Mouse (Mus musculus) midbrain, postnatal 0 days (tissue): ENCODE results near the gene Mtmr12. TPM values are rescaled to one million over a fixed set of nuclear protein-coding genes. Genes with fewer than 3 reads are reported as not detected.

Experiments used
- ATAC-seq: fragments of 200-750 bp; cut with Nextera tagmentation; 2 replicates; pipeline ENCODE4 v1.8.0; 2017; ENCODE audit warnings: moderate number of reproducible peaks, mild to moderate bottlenecking, moderate TSS enrichment, moderate library complexity; ENCODE audit not compliant: low FRiP score
- DNase-seq: peaks from one replicate; pipeline ENCODE4 v3.0.0-alpha.2; 2015; ENCODE audit warnings: low spot score
- H3K27ac ChIP-seq: fragments of 300-500 bp; sonication (generic); 2 replicates; pipeline ENCODE4 v1.5.1; 2014; ENCODE audit warnings: low read depth, mild to moderate bottlenecking, low read length, mixed read lengths
- H3K27me3 ChIP-seq: fragments of 300-500 bp; sonication (generic); 2 replicates; pipeline ENCODE4 v1.6.1; 2014; ENCODE audit warnings: low read length, control low read depth, mixed read lengths; ENCODE audit not compliant: insufficient read depth
- H3K36me3 ChIP-seq: fragments of 300-500 bp; sonication (generic); 2 replicates; pipeline ENCODE4 v1.6.1; 2014; ENCODE audit warnings: low read length, control low read depth, mixed read lengths; ENCODE audit not compliant: insufficient read depth
- H3K4me1 ChIP-seq: fragments of 300-500 bp; sonication (generic); 2 replicates; pipeline ENCODE4 v1.6.1; 2014; ENCODE audit warnings: mild to moderate bottlenecking, control low read depth, antibody characterized with exemption, low read length, mixed read lengths; ENCODE audit not compliant: insufficient read depth
- H3K4me2 ChIP-seq: fragments of 300-500 bp; sonication (generic); 2 replicates; pipeline ENCODE4 v1.6.1; 2014; ENCODE audit warnings: low read depth, mild to moderate bottlenecking, low read length, mixed read lengths; ENCODE audit not compliant: poor library complexity, severe bottlenecking
- H3K4me3 ChIP-seq: fragments of 300-500 bp; sonication (generic); 2 replicates; pipeline ENCODE4 v1.5.1; 2014; ENCODE audit warnings: low read depth, mild to moderate bottlenecking, low read length, moderate library complexity
- H3K9ac ChIP-seq: fragments of 300-500 bp; sonication (generic); replicated peaks from 2 replicates; pipeline ENCODE4 v1.6.1; 2014; ENCODE audit warnings: mild to moderate bottlenecking, low read length, moderate library complexity, mixed read lengths; ENCODE audit not compliant: poor library complexity, severe bottlenecking
- H3K9me3 ChIP-seq: fragments of 300-500 bp; sonication (generic); 2 replicates; pipeline ENCODE4 v1.6.1; 2016; ENCODE audit warnings: low read length, control low read depth
- CTCF ChIP-seq: IDR thresholded peaks from 2 replicates; pipeline ENCODE4 v1.5.1; 2016; ENCODE audit warnings: antibody characterized with exemption, mild to moderate bottlenecking
- WGBS: fragments of 180-500 bp; shearing (Covaris S2); extraction: QIAGEN DNeasy Blood & Tissue Kit; methylation state at CpG from one replicate; pipeline ENCODE4 v1.1.7; 2014; 5-methylcytosine and 5-hydroxymethylcytosine counted together
- polyA plus RNA-seq: library from polyadenylated mRNA; unstranded; fragments of >200 nt; fragmentation: Nextera tagmentation; extraction: Ambion mirVana; gene quantifications from 2 replicates; pipeline ENCODE4 v1.2.1, GENCODE M21; 2015
- total RNA-seq: library from RNA; depleted of rRNA; stranded (reverse); fragments of >200 nt; gene quantifications from 2 replicates; pipeline ENCODE4 v1.2.3, GENCODE M21; 2014

Gene Mtmr12
- total and polyA plus RNA-seq, 2 experiments from 2014 or later, result 4.8 to 10.4 TPM

DNA sequence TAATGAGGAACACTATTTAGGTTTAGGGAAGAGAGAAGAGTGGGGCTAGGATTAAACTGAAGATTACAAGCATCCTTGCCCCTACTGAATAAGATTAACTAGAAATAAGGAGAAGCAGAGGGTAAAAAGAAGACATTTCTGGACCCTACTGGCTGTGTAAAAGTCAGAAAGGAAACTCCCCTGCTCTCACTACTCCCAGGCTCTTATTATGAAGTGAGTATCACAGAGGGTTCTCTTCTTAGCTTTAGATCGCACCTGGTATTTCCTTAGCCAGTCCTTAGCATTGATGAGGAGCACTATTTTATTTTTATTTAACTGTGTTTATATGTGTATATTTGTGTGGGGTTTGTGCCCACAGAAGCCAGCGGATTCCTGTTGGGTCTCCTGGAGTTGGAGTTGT, 91.4 kb downstream of the Mtmr12 start:
- no peak for TF ChIP-seq CTCF
- WGBS, result 52% methylated on average over 2 of the region's 2 CpGs
- Histone ChIP-seq H3K27me3 (no peaks in the 10 kb centered on the region), H3K9ac (no peak overlapping the region), H3K4me2 (no peak overlapping the region), H3K36me3 (no peaks in the 10 kb centered on the region), H3K9me3 (no peaks in the 10 kb centered on the region), H3K4me3 (no peak overlapping the region), H3K27ac (no peak overlapping the region), H3K4me1 (no peaks in the 10 kb centered on the region)
- DNase-seq (no peak), ATAC-seq (no peak)

GRCm38 (mm10) chr15:12298231-12298737, 93.5 kb downstream of the Mtmr12 start:
- DNase-seq, result no peak
- Histone ChIP-seq H3K36me3 (no peaks in the 10 kb centered on the region), H3K9me3 (no peaks in the 10 kb centered on the region), H3K4me1 (no peaks in the 10 kb centered on the region), H3K27ac (no peak overlapping the region), H3K9ac (no peak overlapping the region), H3K27me3 (no peaks in the 10 kb centered on the region), H3K4me2 (no peak overlapping the region), H3K4me3 (no peak overlapping the region)
- ATAC-seq, result no peak
- 82% methylated on average over 7 of the region's 7 CpGs for WGBS
- TF ChIP-seq CTCF, result no peak

DNA sequence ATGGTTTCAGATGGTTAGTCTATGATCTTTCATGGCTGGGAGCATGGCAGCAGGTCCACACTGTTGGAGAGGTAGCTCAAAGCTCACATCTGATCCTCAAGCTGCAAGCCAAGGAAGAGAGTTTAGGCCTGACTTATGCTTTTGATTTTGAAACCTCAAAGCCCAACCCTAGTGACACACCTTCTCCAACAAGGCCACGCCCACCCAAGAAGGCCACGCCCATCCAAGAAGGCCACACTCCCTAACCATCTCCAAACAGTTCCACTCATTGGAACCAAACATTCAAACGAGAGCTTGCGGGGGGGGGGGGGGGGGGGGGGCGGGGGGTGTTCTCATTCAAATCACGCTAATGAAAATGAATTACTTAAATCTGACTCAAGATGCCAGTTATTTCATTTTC, 96.9 kb downstream of the Mtmr12 start:
- no peaks in the 10 kb centered on the region for H3K27me3 ChIP-seq
- H3K9me3 ChIP-seq, result no peaks in the 10 kb centered on the region
- no peak overlapping the region for H3K9ac ChIP-seq
- ATAC-seq (no peak), DNase-seq (no peak)
- 74% methylated on average over 5 of the region's 6 CpGs for WGBS
- no peak overlapping the region for H3K4me2 ChIP-seq
- TF ChIP-seq CTCF, result no peak
- no peak overlapping the region for H3K27ac ChIP-seq
- H3K36me3 ChIP-seq, result no peaks in the 10 kb centered on the region
- H3K4me3 ChIP-seq, result no peak overlapping the region
- H3K4me1 ChIP-seq, result no peaks in the 10 kb centered on the region

- no peak overlapping the region for H3K27ac ChIP-seq
- H3K4me1 ChIP-seq, result no peaks in the 10 kb centered on the region
- H3K27me3 ChIP-seq, result no peaks in the 10 kb centered on the region
- 62% methylated on average over 8 of the region's 8 CpGs for WGBS
- no peaks in the 10 kb centered on the region for H3K9me3 ChIP-seq
- ATAC-seq (no peak), DNase-seq (no peak)
- no peak overlapping the region for H3K9ac ChIP-seq
- no peak overlapping the region for H3K4me2 ChIP-seq
- no peak overlapping the region for H3K4me3 ChIP-seq
- H3K36me3 ChIP-seq, result no peaks in the 10 kb centered on the region
- TF ChIP-seq CTCF, result no peak
Observed at GRCm38 (mm10) chr15:12306188-12307071, 101.6 kb downstream of the Mtmr12 start.

GRCm38 (mm10) chr15:12307114-12307513, 102.3 kb downstream of the Mtmr12 start:
- Histone ChIP-seq H3K4me3 (no peak overlapping the region), H3K27me3 (no peaks in the 10 kb centered on the region), H3K36me3 (no peaks in the 10 kb centered on the region), H3K27ac (no peak overlapping the region), H3K9ac (no peak overlapping the region), H3K9me3 (no peaks in the 10 kb centered on the region), H3K4me1 (no peaks in the 10 kb centered on the region), H3K4me2 (no peak overlapping the region)
- DNase-seq (no peak), ATAC-seq (no peak)
- 71% methylated on average over 4 of the region's 4 CpGs for WGBS
- no peak for TF ChIP-seq CTCF

- WGBS, result 87% methylated on average over 5 of the region's 5 CpGs
- no peak for DNase-seq
- no peak for TF ChIP-seq CTCF
- no peaks in the 10 kb centered on the region for H3K27me3 ChIP-seq
- H3K4me3 ChIP-seq, result no peak overlapping the region
- no peak overlapping the region for H3K4me2 ChIP-seq
- no peaks in the 10 kb centered on the region for H3K9me3 ChIP-seq
- H3K4me1 ChIP-seq, result no peaks in the 10 kb centered on the region
- no peak overlapping the region for H3K27ac ChIP-seq
- H3K9ac ChIP-seq, result no peak overlapping the region
- no peak for ATAC-seq
- no peaks in the 10 kb centered on the region for H3K36me3 ChIP-seq
Observed at GRCm38 (mm10) chr15:12308539-12308938, 103.7 kb downstream of the Mtmr12 start.
